Mouse (Mus musculus): ENCODE measurements around the gene Nob1. TPM values are rescaled to one million over a fixed set of nuclear protein-coding genes. Genes with fewer than 3 reads are reported as not detected.

Gene Nob1
- 10 to 100 TPM; 18.7 to 27.5 TPM for total RNA-seq (2023)

GRCm38 (mm10) chr8:107424597-107425229 lies at the start of gene Nob1:
Gene Nob1 (minus strand): TSS chr8:107425051.

GRCm38 (mm10) chr8:107435962-107436831 lies 11.3 kb upstream of the Nob1 start, which contains the start of gene Wwp2:
Gene Wwp2 (plus strand): TSS chr8:107436365.

DNA sequence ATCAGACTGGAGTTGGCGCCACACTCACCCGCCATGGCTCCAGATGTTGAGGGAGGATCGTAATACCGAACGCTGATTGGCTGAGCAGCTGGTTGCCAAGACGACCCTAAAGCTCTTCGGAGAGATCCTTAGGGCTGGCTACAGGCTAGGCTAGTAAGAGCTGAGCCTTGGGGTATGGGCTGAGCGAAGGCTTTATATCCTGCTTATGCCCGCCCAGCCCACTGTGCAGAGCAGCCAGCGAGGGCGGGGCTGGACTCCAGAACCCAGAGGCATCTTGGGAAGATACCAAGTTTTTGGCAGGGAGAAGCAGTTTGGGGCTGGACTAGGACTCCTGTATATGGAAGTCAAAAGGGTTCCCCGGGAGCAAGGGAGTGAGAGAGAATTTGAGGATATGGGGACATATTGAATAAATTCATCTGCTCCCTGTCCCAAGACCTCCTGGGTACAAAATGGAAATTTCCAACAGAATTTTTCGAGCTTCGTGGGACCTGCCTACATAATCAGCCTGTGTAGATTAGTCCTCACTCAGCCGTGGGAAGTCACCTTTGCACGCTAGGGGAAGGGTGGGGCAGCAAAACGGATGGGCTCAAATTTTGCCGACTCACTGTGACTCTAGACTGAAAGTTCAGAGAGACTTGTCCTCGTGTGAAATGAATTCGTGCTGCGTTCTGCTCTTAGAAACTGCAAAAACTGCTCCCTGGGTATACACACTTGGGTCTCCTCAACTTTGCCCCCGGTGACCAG lies 21.6 kb downstream of the Nob1 start, which contains the start of gene Nqo1:
Nqo1 (minus strand) TSS at position 169 of the 744 bp plus-strand sequence.

Other genes starting within 250 kb of the Nob1 start
- gene Nfat5, start 131.6 kb downstream of the Nob1 start, total RNA-seq (2023): 100 to 1,000 TPM; 100 to 102 TPM
- under 1 TPM; 0.63 to 0.67 TPM for gene Nqo1, start 21.8 kb downstream of the Nob1 start, total RNA-seq (2023)
- gene Wwp2, start 11.3 kb upstream of the Nob1 start, total RNA-seq (2023): 100 to 1,000 TPM; 112 to 125 TPM
- 10 to 100 TPM; 34.1 to 42.8 TPM for gene Psmd7, start 163.4 kb upstream of the Nob1 start, total RNA-seq (2023)